Mouse (Mus musculus): ENCODE measurements at regions not wholly inside any gene's neighbourhood (a gene's known extent, or its start where the extent isn't known, plus 50 kb on each side); places are given as distances from the start of the nearest gene placed in this dataset.

DNA sequence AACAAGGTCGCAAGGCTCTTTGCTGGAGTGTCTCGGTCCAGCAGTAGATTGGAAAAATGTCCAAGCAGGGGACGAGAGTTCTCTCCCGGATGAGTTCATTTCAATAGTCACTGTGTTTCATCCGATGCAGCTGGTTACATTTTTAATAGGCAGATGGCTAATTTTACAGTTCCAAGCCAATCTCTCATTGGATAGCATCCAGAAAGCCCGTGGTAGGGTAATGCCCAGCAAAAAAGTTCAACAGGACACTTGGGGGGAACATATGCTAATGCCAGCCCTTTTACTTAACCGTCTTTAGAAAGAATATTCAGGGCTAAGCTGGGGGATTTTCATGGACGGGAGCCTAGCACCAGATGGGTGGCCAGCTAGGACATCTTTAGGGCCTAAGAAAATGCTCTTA lies 264.6 kb upstream of the Sall1 start:
- no peaks in the 10 kb centered on the region for H3K36me3 ChIP-seq (ENCODE audit: insufficient read depth)
- 55% methylated on average over 8 of the region's 8 CpGs for WGBS
- no peak overlapping the region for H3K27ac ChIP-seq (ENCODE audit: low read depth)
- no peaks in the 10 kb centered on the region for H3K4me1 ChIP-seq (ENCODE audit: insufficient read depth)
- ATAC-seq (ENCODE audit: insufficient read depth) (no peak), DNase-seq (no peak)
- no peak overlapping the region for H3K4me3 ChIP-seq (ENCODE audit: low read depth, low read length)
- H3K9me3 ChIP-seq (ENCODE audit: low read depth, low read length) = no peaks in the 10 kb centered on the region
- no peak for TF ChIP-seq CTCF (IDR thresholded peaks at IDR 0.05; ENCODE audit: low read depth)
- no peaks in the 10 kb centered on the region for H3K27me3 ChIP-seq (ENCODE audit: insufficient read depth, low read length)
- no peak overlapping the region for H3K9ac ChIP-seq
- no peak overlapping the region for H3K4me2 ChIP-seq

DNA sequence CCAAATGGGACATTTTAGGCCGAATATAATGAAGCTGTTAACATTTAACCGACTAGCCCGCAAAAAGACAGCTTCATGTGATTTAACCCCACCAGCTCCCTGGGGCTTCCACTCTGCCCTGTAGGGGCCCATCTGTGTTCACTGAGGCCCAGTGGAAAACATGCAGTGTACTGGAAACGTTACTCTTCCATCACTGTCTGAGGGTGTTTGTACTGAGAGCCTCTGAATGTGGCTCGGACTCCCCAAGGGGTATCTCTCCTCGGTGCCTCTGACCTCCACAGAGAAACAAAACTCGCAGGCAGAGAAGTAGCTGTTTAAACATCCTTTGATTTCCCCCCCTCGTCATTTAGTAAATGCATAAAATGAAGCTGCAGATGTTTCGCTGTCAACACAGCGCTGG lies 263.6 kb upstream of the Sall1 start:
- H3K27ac ChIP-seq (ENCODE audit: low read depth) = no peak overlapping the region
- H3K36me3 ChIP-seq (ENCODE audit: insufficient read depth) = no peaks in the 10 kb centered on the region
- H3K4me2 ChIP-seq = no peak overlapping the region
- DNase-seq = no peak
- TF ChIP-seq CTCF (IDR thresholded peaks at IDR 0.05; ENCODE audit: low read depth) = no peak
- WGBS = 29% methylated on average over 10 of the region's 10 CpGs
- no peaks in the 10 kb centered on the region for H3K9me3 ChIP-seq (ENCODE audit: low read depth, low read length)
- ATAC-seq (ENCODE audit: insufficient read depth) = no peak
- no peak overlapping the region for H3K9ac ChIP-seq
- no peak overlapping the region for H3K4me3 ChIP-seq (ENCODE audit: low read depth, low read length)
- no peaks in the 10 kb centered on the region for H3K4me1 ChIP-seq (ENCODE audit: insufficient read depth)
- no peaks in the 10 kb centered on the region for H3K27me3 ChIP-seq (ENCODE audit: insufficient read depth, low read length)

DNA sequence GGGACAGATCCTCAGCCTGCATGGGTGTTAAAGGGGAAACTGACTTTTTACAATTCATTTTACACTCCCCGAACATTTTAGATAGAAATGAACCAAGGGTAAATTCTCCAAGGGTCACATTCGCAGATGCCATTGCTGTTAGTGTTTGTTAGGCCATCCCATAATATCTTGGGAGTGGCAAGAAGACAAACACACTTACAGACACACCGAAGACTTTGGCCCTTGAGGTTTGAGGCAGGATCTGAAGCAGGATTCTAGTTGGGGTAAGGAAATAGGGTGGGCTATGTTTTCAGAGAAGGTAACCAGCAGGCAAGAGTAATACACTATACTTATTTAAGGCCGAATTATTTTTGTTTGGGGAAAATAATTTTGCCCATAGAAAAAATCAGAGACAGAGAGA lies 263.1 kb upstream of the Sall1 start:
- no peak for TF ChIP-seq CTCF (IDR thresholded peaks at IDR 0.05; ENCODE audit: low read depth)
- H3K9me3 ChIP-seq (ENCODE audit: low read depth, low read length) = no peaks in the 10 kb centered on the region
- no peak for DNase-seq
- H3K4me2 ChIP-seq = no peak overlapping the region
- no peaks in the 10 kb centered on the region for H3K4me1 ChIP-seq (ENCODE audit: insufficient read depth)
- no peak for ATAC-seq (ENCODE audit: insufficient read depth)
- no peaks in the 10 kb centered on the region for H3K27me3 ChIP-seq (ENCODE audit: insufficient read depth, low read length)
- no peak overlapping the region for H3K4me3 ChIP-seq (ENCODE audit: low read depth, low read length)
- no peak overlapping the region for H3K27ac ChIP-seq (ENCODE audit: low read depth)
- H3K36me3 ChIP-seq (ENCODE audit: insufficient read depth) = no peaks in the 10 kb centered on the region
- WGBS = 65% methylated on average over 4 of the region's 4 CpGs
- no peak overlapping the region for H3K9ac ChIP-seq

DNA sequence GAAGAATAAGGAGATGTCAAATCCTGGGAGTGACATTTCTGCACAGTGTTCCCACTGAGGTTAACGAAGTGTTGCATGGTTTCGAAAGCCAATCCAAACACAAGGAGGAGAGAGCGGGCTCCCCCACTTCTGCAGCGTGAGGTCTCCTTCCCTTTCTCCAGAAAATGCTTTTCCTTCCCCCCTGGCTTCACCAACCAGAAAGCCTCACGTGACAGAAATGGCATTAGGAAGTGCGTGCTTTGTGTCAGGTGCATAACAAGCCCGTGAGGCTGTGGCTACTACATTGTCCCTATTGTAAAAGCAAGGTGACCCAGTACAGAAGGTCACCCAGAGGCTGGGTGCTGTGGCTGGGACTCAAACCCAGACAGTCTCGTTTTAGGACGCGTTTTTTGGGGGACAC lies 260.2 kb upstream of the Sall1 start:
- no peak overlapping the region for H3K27ac ChIP-seq (ENCODE audit: low read depth)
- no peak overlapping the region for H3K4me2 ChIP-seq
- ATAC-seq (ENCODE audit: insufficient read depth) = no peak

DNA sequence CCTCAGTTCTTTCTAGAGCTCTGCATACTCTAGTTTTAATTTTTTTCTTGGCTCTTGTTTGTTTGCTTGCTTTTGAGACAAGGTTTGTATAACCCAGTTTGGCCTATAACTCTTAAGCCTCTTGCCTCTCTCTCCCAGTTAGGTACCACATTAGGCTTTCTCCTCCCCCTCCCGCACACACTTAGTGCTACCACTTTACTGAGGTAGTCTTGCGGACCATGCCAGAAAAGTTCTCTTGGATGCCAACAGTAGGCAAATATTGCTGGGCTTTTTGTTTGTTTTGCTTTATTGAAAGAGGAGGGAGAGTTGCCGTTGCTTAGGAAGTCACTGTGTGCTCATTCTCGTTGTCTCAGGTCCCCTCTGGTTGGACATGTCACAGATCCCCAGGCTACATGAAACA lies 259.4 kb upstream of the Sall1 start:
- no peak for TF ChIP-seq CTCF (IDR thresholded peaks at IDR 0.05; ENCODE audit: low read depth)
- no peak for ATAC-seq (ENCODE audit: insufficient read depth)
- WGBS = 63% methylated on average over 4 of the region's 4 CpGs

More for the DNA sequence above, 260.2 kb upstream of the Sall1 start:
- no peak overlapping the region for H3K4me3 ChIP-seq (ENCODE audit: low read depth, low read length)
- no peak for TF ChIP-seq CTCF (IDR thresholded peaks at IDR 0.05; ENCODE audit: low read depth)
- no peak for DNase-seq
- no peaks in the 10 kb centered on the region for H3K4me1 ChIP-seq (ENCODE audit: insufficient read depth)
- no peaks in the 10 kb centered on the region for H3K36me3 ChIP-seq (ENCODE audit: insufficient read depth)
- H3K27me3 ChIP-seq (ENCODE audit: insufficient read depth, low read length) = no peaks in the 10 kb centered on the region
- H3K9ac ChIP-seq = no peak overlapping the region
- no peaks in the 10 kb centered on the region for H3K9me3 ChIP-seq (ENCODE audit: low read depth, low read length)
- 67% methylated on average over 10 of the region's 10 CpGs for WGBS

DNA sequence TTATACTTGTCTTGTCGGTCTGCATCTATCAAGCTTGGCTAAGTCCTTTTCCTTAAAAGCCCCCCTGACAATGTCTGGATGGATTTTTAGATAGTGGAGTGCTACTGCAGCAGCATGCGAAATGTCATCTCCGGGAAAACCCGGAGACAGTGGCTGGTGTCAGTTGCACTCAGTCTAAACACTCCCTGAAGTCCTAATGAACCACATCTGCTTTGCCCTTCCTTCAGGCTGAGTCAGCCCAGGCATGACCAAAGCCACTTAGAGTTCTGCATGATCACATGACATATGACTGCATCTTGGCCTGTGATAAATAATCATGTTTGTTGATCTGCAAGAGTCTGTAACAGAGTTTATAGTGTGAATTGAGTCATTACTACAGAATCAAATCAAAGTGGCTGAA lies 255.7 kb upstream of the Sall1 start:
- no peak overlapping the region for H3K4me2 ChIP-seq
- H3K4me3 ChIP-seq (ENCODE audit: low read depth, low read length) = no peak overlapping the region
- H3K27me3 ChIP-seq (ENCODE audit: insufficient read depth, low read length) = no peaks in the 10 kb centered on the region
- H3K4me1 ChIP-seq (ENCODE audit: insufficient read depth) = no peaks in the 10 kb centered on the region
- 56% methylated on average over 4 of the region's 4 CpGs for WGBS
- ATAC-seq (ENCODE audit: insufficient read depth) (no peak), DNase-seq (no peak)
- H3K27ac ChIP-seq (ENCODE audit: low read depth) = no peak overlapping the region
- no peaks in the 10 kb centered on the region for H3K9me3 ChIP-seq (ENCODE audit: low read depth, low read length)
- TF ChIP-seq CTCF (IDR thresholded peaks at IDR 0.05; ENCODE audit: low read depth) = no peak
- no peak overlapping the region for H3K9ac ChIP-seq
- no peaks in the 10 kb centered on the region for H3K36me3 ChIP-seq (ENCODE audit: insufficient read depth)

More for the DNA sequence above, 259.4 kb upstream of the Sall1 start:
- Histone ChIP-seq H3K4me1 (ENCODE audit: insufficient read depth) (no peaks in the 10 kb centered on the region), H3K36me3 (ENCODE audit: insufficient read depth) (no peaks in the 10 kb centered on the region), H3K9ac (no peak overlapping the region), H3K27me3 (ENCODE audit: insufficient read depth, low read length) (no peaks in the 10 kb centered on the region), H3K9me3 (ENCODE audit: low read depth, low read length) (no peaks in the 10 kb centered on the region), H3K4me2 (no peak overlapping the region), H3K27ac (ENCODE audit: low read depth) (no peak overlapping the region), H3K4me3 (ENCODE audit: low read depth, low read length) (no peak overlapping the region)
- no peak for DNase-seq

DNA sequence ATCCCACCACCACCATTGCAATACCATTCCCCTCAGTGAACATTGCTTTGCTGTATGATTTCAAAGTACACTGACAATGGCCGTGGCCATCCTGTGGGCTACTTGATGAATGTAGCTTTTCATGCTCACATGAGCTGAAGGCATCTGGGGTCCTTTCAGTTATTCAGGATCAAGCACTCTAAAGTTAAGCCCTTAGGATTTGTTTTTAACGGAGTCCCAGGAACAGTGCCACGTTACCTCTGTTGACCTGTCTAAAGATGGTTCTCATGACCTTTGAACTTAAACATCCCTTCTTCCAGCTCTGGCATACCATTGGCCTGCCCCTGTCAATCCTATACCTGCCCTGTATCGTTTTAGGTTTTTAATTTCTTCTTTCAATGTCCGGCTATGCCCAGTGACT lies 251.7 kb upstream of the Sall1 start:
- no peak for DNase-seq
- Histone ChIP-seq H3K9me3 (ENCODE audit: low read depth, low read length) (no peaks in the 10 kb centered on the region), H3K27me3 (ENCODE audit: insufficient read depth, low read length) (no peaks in the 10 kb centered on the region), H3K4me2 (no peak overlapping the region), H3K4me3 (ENCODE audit: low read depth, low read length) (no peak overlapping the region), H3K27ac (ENCODE audit: low read depth) (no peak overlapping the region), H3K36me3 (ENCODE audit: insufficient read depth) (no peaks in the 10 kb centered on the region), H3K9ac (no peak overlapping the region), H3K4me1 (ENCODE audit: insufficient read depth) (no peaks in the 10 kb centered on the region)
- 58% methylated on average over 5 of the region's 5 CpGs for WGBS
- no peak for ATAC-seq (ENCODE audit: insufficient read depth)
- TF ChIP-seq CTCF (IDR thresholded peaks at IDR 0.05; ENCODE audit: low read depth) = no peak

DNA sequence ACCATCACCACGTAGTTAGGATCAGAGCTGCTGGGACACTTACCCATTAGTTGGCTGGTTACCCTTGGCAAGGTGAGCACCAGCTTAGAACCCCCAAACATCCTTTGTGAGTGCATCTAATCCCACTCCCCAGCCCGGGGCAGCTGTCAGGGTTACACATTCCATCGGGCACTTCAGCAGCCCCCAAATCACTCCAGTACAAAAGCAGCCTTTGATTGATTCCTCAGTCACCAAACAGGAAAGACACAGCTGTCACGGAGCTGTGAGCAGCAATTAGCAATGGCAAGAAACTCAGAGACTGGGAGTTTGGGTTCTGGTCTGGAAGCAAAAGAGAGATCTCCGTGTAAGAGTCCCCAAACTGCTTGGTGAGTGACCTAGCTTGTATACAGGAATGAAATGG lies 245.1 kb upstream of the Sall1 start:
- Histone ChIP-seq H3K4me2 (no peak overlapping the region), H3K9me3 (ENCODE audit: low read depth, low read length) (no peaks in the 10 kb centered on the region), H3K36me3 (ENCODE audit: insufficient read depth) (no peaks in the 10 kb centered on the region), H3K27me3 (ENCODE audit: insufficient read depth, low read length) (no peaks in the 10 kb centered on the region), H3K9ac (no peak overlapping the region), H3K4me1 (ENCODE audit: insufficient read depth) (no peaks in the 10 kb centered on the region), H3K27ac (ENCODE audit: low read depth) (no peak overlapping the region), H3K4me3 (ENCODE audit: low read depth, low read length) (no peak overlapping the region)
- no peak for TF ChIP-seq CTCF (IDR thresholded peaks at IDR 0.05; ENCODE audit: low read depth)
- ATAC-seq (ENCODE audit: insufficient read depth) (no peak), DNase-seq (no peak)
- WGBS = 16% methylated on average over 5 of the region's 5 CpGs
